Mouse (Mus musculus) liver, adult 2 months (tissue): Measurements from ENCODE around the gene Gm20671.

Experiments
- CTCF ChIP-seq: fragments of 200-500 bp; IDR thresholded peaks from 2 replicates; pipeline ENCODE4 v1.5.1; 2011; ENCODE audit warnings: low read depth, low read length, control low read depth
- POLR2A ChIP-seq: fragments of 200-500 bp; IDR thresholded peaks from 2 replicates; pipeline ENCODE4 v1.6.1; 2011; ENCODE audit warnings: low read length, control low read depth; ENCODE audit not compliant: insufficient read depth; ENCODE audit errors: extremely low read depth

DNA sequence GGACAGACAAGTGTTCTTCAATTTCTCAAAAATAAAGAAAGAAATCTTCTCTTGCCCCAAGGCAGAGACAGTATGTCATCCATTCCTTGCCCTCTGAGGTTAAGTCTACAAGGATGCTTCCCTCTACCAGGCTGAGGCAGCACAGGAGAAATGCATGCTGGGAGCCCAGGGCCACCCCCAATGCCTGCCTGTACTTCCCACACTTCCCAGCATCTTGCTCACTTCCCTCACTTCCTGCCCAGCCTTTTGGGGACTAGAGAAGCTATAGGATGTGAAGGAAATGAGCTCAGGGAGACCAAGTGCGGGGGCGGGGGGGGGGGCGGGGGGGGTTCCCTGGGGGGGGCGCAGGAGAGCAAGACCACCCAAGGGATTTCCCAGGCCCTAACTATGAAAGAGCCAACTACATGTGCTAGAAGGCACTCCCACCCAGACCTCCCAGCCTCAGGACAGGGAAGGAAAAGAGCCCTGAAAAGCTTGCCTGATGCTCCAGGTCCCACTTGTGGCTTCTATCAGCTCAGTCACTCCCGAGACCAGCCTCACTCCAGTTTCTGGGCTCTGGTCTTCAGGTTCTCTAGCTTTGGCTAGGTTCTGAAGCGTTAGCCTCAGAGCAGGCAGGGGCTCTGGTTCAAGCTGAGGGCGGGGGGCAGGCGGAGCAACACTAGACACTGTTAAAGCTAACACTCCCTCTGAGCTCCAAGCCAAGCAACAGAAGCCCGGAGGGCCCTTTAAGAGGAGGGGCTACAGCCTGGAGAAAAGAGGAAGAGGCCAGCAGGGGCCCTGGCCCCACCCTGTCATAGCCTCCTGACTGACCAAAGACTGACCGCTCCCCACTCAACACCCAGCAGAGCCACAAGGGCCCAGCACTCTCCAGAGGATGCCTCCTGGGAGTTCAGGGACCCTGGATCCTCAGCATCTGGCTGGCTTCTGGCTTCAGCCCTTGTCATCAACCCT is 80.9 kb downstream of the Gm20671 start:
- TF ChIP-seq POLR2A (no peak), CTCF (no peak)
